Mouse (Mus musculus): ENCODE measurements at regions not wholly inside any gene's neighbourhood (a gene's known extent, or its start where the extent isn't known, plus 50 kb on each side); places are given as distances from the start of the nearest gene placed in this dataset.
"Not testable (repeated sequence)": the region's sequence is repeated elsewhere in the genome, so short reads cannot be mapped to it uniquely, and the experiment has no call there.

DNA sequence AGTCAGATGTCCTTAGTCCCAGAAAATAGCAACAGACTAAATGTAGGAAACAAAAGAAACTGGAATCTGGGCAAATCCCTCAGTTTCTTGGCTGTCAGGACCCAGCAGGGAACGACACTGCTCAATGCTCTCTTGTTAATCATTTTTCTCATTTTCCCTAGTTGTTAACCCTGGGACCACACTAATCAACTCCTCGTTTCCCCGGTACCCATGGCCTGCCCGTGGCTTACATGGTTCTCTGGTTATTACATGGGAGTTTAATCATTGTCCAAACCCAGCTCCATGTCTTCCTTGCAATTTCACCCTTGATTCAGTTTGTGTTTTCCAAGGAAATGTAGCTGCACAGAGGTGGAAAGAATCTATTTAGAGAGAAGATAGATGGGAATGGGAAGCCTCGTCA, 580.1 kb upstream of the Klhl29 start:
- no peak for DNase-seq

DNA sequence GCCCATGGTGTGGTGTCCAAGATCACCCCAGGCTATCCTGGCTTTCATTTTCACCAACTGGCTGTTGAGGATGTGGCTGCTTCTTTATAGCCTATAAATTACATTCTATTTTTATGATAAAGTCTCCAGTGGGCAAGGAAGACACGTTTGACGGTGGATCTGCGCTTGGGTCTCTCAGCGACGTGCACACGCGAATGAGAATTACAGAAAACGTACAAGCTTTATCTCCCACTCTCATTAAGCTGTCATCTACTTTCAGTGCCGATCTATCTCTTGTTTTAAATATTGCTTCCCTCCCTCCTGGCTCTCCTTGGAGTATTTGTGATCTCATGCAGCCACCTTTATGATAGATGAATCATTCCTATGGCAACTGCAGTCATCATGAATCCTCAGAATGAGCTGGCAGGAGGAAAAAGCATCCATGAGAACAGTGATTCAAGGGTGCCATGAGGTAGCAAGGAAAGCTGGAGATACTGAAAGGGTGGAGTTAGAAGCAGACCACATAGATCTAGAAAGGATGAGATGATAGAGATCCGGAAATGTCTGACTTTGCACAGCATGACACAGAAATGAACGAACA, 568.0 kb upstream of the Klhl29 start:
- DNase-seq: no peak

DNA sequence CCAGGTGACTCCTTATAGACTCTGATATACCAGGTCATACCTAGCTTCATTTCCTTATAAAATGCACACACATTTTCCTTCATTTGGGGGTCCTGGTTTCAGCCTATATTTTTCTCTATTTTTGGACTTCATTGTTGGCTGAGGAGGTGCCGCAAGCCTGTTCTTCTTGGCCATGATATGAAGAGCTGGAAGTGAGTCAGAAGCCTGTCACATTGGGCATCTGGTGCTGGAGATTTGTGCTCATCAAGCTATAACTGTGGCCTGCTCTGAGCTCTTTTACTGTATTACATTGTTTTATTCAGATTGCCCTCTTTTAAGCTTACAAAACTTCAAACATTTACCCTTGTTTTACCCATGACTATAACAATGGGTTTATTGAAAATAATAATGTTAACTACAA, 545.8 kb upstream of the Klhl29 start:
- no peak for DNase-seq

DNA sequence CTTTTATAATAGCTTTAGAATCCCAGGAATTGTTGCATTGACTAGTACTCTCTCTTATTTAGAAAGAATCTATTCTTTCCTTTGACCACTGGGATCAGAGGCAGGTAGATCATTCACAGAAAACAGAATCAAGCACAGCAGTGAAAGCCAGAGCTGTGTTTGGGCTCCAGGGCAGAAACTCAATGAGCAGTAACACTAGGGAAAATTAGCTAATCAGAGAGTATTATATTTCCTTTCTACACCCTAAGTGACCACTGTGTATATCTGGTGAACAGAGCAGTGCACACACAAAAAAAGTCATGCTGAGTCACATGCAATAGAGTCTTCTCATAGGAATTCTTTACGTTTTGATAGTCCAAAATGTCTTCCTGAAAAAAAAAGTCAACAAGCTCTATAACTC, 542.5 kb upstream of the Klhl29 start:
- DNase-seq: no peak

DNA sequence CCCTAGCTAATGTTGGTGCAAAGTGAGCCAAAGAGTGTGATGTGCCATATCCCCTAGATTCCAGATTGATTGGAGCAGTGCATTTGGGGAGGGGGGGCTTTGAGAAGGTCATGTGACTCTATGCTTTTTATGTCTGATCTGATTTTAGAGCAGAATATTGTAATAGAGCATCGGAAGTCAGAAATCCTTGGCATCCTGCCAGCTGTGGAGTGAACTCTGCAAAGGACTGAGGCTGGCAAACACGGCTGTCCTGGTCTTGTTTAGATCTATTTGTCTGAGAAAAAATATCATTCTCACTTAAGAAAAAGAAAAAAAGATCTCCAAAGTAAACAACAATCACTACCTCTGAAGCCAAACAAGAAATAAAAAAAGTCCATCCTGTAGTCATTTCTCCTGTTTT, 530.8 kb upstream of the Klhl29 start:
- DNase-seq: no peak

DNA sequence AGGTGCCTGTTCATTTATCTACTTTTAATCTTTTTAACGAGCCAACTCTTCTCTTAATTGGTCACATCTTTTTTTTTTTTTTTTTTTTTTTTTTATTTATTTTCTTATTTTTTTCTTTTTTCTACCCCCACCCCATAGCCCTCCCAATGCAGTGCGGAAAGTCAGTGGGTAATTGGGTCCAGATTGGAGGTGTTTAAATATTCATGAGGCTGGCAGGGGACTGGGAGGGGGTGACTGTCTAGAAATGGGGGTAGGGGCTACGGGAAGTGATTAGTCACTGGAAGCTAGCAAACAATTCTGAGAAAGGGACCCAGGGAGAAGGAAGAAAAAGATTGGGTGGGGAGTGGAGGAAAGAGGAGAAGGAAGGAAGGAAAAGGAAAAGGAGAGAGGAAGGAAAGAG, 516.3 kb upstream of the Klhl29 start:
- DNase-seq: not testable (repeated sequence)

DNA sequence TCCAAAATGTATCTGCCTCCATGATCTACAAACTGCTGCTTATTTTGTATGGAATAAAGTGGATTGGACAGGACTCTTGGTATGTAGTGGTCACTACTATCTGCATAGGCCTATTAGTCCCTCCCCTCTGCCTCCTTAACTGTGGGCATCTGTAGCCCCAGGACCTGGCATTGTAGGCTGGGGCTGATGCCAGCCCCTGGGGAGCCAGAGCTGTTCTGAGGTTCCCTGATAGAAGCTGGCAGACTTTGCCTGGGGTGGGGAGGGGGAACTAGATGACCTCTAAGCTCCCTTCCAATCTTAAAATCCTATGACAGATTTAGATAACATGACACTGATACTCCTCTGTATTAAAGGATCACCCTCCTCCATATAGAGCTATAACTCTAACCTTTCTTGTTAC, 491.2 kb upstream of the Klhl29 start:
- no peak for DNase-seq

DNA sequence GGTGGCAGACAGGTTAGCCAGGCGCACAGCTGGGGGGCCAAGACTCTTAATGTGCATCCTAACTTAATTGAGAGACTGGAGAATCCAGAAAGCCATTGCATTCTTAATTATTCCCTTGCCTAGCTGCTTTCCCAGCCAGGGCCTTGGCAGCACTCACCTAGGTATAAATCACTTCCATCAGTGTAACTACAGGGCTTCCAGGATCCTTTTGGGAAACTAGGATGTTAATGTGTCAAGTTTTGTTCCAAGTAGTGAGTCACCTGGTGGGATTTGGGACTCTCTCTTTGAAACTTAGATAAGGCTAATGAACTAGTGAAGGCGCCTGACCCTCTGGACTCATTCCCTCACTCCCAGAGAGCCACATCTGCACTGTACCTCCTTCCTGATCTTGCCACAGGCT, 484.3 kb upstream of the Klhl29 start:
- DNase-seq: no peak

DNA sequence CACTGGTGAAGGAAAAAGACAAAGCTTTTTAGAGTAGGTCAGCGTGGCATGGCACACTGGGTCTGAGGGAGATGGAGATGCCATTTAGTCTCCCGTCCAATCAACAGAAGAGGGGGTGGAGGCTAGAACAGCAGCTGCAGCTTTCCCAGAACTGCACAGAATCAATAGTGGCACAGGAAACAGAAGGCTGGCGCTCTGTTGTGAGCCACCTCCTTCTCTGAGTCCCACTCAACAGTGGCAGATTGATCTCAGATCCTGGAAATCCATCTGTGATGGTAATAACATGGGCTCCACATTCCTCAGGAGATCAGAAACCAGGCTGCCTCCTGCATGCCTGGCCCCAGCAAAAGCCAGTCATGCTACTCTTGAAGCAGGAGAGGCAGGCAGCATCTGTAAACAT, 480.9 kb upstream of the Klhl29 start:
- peak; percentile 38 for DNase-seq

DNA sequence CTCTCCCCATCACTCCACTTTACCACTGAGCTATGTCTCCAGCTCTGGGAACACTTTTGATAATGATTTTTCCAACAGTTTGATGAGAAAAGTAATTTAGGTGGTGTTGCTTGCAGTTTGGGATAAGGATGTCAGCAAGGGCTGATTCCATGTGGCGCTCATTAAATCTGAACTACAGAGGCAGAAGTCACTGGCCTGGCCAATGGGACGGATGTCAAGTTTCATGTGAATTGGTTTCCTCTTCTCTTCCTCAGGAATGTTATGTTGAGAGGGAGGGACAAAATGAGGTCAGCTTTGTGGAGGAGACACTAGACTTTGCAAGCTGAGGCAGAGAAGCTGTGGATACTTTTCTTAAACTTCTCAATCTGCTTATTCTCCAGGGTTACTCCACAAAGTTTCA, 434.9 kb upstream of the Klhl29 start:
- no peak for DNase-seq

DNA sequence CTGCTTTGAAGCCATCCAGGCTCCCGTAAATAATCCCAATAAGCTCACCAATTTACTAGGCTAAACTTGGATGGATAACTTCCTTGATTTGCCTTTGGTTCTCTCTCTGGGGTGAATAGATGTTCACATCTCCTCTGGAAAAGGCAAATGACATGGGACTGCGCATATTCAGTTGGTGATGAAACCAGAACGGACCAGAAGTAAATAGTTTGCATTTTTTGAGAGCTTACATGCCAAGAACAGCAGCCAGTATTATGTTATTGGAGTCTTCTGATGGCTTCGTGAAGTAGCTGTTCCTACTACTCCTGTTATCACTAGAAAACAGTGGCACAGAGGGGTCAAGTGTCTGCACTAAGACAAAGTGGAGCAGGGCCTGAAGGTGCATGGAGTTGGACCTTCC, 434.5 kb upstream of the Klhl29 start:
- no peak for DNase-seq

DNA sequence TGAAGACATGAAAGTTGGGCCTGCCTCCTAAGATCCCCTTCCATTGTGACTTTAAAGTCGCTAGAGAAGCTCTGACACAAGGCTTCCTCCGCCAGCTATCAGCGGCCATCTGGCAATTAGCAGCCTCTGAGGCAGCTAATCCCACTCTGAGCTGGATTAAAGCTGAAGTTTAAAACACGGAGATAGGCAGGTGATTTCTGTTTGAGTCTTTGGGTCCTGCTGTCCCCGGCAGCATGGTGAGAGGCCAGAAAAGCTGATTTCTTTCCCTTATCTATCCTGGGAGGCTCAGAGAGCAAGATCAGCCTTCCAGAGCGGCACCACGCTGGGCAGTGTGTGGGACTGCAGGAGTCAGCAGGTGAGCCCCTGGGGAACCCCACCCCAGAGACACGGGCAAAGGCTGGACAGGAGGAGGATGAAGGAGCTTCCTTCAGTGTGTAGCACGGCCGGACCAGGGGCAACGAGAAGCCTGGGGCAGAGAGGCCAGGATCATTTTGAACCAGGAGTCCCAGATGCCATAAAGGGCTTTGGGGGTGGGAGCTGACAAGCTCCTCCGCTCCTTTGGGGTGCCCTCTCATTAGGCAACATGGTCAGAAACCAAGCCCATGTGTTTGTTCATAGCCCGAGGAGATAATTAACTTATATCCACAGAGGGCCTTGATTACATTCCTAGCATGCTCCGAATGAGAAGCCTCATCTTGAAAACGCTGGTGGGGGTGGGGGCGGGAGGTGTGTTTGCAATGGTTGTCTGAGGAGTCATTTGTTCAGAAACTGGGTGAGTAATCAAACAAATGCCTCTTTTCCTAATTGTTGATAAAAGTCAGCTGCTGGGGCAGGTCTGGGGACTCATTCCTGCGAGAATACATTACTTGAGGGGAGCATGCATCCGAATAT, 432.8 kb upstream of the Klhl29 start:
- no peak for DNase-seq

DNA sequence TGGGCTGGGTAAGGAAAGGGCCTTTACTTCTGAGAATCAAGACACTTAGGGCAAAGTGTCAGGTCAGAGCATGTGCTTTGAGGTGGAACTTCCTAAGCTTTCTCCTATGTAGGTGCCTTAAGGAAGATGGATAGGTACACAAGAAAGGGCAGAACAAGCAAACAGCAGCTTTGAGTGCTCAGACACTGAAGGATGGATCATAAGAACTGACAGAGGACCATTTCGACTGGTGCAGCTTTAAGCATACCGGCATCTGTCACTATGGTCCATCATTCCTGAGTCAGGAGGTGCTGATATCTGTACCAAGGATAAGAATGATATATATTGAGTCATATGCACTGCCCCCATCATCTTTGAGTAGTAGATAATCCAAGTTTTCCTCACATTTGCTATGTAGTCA, 430.2 kb upstream of the Klhl29 start:
- no peak for DNase-seq

DNA sequence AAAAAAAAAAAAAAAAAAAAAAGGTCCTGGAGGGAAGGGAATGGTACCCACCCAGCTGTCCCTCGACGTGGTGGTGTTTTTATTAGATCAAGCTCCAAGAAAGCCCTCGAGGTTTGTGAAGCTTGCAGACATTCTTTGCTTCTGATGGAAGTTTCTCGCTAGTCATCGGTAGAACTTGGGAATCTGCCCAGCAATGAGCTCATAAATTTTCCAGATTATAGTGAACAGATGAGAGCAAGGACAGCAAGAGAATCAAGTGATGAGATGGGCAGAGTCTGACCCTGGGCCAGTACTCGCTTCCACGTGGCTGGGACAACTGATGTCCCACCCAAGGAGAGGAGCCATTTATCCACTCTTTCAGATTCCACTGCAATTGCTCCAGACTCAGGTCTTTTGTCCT, 417.6 kb upstream of the Klhl29 start:
- DNase-seq: no peak

DNA sequence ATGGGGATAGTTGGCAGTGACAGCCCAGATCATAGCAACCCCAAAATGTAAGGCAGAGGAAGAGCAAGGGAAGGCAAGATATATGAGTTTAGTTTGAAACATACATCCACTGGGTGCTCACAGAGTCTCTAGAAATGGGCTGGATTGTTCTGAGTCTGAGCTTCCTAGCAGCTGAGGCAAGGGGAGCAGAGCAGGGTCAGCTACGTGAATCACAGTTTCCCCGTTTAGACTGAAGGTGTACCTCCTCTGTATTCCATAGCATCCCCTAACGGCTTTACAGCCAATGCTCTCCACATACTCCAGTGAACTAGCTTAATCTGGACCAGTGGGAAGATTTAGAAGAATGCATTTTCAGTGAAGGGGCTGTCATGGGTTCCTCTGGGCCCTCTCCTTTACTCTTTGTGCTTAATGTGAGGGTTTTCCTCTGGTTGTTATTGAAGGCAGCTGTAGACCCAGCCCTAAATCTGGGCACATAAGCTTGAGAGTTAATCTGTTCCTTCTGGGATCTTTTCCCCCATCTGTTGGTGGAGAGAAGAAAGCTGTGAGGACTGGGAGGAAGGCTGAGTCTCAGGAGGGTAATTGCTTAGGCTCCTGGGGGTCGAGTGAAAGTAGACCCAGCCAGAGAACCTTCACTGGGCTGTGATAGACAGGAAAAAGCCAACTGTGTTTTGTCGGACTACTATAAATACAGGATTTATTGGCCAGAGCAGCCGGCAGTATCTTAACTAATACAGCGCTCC, 411.8 kb upstream of the Klhl29 start:
- DNase-seq: no peak

DNA sequence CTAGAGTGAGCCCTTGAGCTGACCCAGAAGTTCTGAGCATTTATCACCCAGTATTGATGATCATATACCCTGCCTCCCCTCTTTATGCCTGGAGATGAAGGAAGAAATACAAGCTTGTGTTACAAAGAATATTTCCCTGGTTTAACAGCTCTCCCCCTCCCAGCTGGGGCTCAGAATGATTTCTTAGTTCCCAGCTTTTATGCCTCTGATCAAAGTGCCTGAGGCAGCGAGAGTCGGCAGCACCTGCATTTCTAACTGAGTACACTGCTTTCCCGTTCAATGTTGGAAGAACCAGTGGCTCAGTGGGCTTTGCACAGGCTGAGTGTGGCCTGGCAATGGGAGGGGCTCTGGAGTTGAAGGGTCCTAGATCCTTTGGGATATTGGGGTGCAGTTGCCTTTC, 405.8 kb upstream of the Klhl29 start:
- no peak for DNase-seq

DNA sequence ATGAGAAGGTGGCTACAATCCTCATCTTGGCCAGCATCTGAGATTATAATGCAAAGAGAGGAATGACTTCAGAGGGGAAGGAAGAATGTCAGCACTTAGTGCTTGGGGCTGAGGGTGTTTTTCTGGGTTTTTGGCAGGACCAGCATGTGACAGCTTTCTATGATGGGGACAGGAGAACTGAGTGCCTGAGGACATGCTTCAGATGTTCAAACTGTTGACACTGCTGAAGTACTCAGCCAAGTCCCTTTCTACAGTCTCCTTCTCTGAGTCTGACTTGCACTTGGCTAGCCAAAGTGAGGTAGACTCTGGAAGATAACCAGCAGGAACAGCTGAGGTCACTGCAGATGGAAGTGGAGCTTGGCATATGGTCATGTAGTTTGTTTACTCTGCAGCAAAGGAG, 402.1 kb upstream of the Klhl29 start:
- no peak for DNase-seq

DNA sequence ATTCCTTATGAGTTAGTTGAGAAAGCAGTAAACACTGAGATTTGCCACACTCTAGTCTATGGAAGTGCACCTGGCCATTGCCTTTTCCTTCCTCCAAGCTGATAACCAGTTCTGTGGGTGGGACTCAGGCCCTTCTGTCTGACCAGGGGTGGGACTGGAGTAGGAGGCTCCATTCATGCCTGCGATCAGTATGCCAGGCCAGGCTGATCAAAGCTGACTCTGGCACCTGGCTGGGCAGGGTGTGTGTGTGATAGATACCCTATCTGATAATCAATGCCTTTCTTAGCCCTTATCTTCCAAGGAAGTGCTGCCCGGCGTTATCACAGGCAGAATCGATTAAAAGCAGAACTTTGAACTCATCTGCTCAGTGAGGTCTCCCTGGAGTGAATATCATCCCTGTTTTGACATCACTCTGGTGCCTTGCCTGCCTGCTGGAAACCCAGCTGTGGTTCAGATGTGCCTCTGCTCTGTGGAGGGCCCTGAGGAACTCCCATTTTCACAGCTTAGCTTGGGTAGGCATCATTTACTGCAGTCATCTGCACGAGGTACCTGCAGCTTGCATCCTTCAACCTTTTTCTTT, 396.0 kb upstream of the Klhl29 start:
- DNase-seq: no peak

DNA sequence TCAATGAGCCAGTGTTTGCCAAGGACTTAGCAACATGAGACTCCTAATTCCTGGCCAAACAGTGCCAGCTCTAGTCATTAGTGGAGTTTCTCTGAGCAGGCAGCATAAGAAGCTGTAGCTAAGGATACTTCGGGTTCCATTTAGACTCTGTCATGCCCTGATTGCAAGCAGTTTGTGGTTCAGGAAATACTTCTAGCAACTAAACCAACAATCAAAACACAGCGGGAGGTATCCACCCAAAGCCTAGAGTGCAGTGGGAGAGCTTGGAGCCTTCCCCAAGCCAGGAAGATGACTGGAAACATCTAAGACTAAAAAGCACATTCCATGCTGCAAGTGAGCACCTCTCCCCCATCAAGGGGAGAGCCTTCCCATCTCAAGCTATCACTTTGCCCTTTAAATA, 395.0 kb upstream of the Klhl29 start:
- no peak for DNase-seq

DNA sequence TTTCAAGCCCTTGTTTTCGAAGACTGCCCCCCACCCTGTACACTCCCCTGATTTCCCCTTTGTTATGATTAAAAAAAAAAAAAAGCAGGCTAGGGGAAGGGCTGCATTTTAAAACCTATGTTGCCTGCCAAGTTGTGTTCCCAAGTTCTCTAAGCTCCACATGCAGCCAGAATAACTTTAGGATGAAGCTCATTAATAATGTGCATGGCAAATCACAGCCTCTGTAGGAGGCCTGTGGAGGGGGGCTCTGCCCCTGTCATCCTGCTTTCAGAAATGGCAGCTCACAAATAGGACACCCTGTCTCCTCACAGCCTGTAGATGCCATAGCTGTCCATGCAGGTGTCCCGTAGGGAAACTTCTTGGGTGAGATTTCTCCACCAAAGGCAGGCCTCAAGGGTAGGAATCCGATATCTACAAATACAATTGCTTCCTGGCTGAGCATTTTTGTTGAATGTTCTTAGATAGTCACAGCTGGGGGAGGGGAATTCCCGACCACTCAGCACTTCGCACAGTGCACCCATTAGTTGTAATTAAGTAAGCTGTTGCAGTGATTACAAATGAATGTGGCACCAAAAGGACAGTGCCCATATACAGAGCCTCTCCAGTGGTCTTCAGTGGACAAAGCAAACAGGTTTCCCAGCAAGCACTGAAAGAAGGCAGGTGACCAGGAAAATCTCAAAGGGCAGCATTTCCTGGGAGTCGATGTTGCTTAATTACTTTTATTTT, 389.1 kb upstream of the Klhl29 start:
- DNase-seq: no peak

DNA sequence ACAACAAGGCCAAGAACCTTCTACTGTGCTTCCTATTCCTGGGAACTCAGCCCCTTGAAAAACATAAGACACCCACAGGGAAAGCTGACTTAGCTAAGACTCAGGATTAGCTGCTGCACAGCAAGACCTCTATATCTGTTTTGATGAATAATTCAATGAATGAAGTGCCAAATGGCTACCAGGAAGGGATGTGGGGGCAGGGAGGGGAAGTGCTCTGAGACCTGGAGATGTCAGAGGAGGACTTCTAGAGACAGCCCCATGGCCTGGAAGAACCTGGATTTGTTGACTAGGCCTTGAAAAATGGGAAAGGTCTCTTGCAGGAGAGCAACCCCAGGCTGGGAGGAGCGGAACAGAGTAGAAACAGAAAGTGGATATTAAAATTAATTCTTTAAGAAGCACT, 388.5 kb upstream of the Klhl29 start:
- DNase-seq: no peak

DNA sequence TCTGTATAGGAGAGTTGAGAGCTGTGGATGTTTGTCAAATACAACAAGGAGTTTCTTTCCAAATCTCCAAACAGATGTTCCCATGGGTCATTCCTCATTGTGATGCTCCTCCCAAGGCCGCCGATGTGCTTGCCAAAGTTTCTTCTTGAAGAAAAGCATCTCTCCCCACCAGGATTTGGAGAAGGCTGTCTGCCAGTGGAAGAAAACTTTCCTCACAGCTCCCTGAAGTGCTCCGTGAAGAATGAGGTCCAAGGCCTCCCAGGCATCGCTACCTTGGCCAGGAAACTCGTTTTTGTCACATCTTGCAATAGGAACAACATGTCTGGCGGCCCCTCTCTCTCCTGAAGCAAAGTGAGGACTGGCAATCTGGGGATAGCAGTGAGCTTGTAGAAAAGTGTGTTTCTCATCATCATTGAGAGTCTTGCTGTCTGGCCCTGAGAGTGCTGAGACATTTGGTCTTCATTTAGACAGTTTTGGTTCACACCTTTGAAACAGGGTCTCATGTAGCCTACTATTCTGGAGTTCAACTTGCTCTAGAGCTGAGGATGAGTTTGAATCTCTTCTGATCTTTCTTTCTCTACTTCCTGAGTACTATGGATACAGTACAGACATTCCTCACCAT, 386.9 kb upstream of the Klhl29 start:
- no peak for DNase-seq

DNA sequence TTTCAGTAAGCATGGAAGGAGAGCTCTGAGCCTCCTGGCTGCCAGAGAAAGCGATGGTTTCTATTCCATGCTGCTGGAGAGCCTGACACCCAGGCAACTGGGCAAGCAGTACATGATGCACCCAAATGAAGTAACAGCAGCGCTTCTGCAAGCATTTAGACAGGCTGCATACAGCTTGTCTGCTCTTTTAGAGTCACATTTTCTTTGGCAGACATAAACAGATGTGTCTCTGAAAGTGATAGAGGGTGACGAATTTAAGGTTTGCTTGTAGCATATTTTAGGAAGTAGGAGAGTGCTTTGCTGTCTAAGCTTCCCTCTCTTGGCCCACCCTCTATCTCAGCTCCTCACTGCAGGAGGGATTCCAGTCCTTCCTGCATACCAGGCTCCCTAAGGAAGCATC, 384.0 kb upstream of the Klhl29 start:
- DNase-seq: no peak

Measured in right cerebral cortex, postnatal 25 days (tissue).